Mouse (Mus musculus) embryonic facial prominence, embryonic 15.5 days (tissue): ENCODE results near the gene Man1c1. TPM values are rescaled to one million over a fixed set of nuclear protein-coding genes. Genes with fewer than 3 reads are reported as not detected.

Experiments used
- ATAC-seq: fragments of 200-750 bp; cut with Nextera tagmentation; 2 replicates; pipeline ENCODE4 v1.8.0; 2017; ENCODE audit warnings: low read depth, moderate TSS enrichment; ENCODE audit not compliant: insufficient number of reproducible peaks, low FRiP score, low TSS enrichment
- H3K27ac ChIP-seq: fragments of 300-500 bp; sonication (generic); replicated peaks from 2 replicates; pipeline ENCODE4 v1.5.1; 2015; ENCODE audit warnings: mild to moderate bottlenecking, inconsistent platforms
- H3K27me3 ChIP-seq: fragments of 300-500 bp; sonication (generic); 2 replicates; pipeline ENCODE4 v1.6.1; 2015; ENCODE audit warnings: inconsistent platforms
- H3K36me3 ChIP-seq: fragments of 300-500 bp; sonication (generic); 2 replicates; pipeline ENCODE4 v1.6.1; 2015; ENCODE audit warnings: mild to moderate bottlenecking, inconsistent platforms
- H3K4me1 ChIP-seq: fragments of 300-500 bp; sonication (generic); 2 replicates; pipeline ENCODE4 v1.6.1; 2015; ENCODE audit warnings: inconsistent platforms
- H3K4me2 ChIP-seq: fragments of 300-500 bp; sonication (generic); replicated peaks from 2 replicates; pipeline ENCODE4 v1.6.1; 2015; ENCODE audit warnings: mild to moderate bottlenecking, inconsistent platforms
- H3K4me3 ChIP-seq: fragments of 300-500 bp; sonication (generic); replicated peaks from 2 replicates; pipeline ENCODE4 v1.5.1; 2015; ENCODE audit warnings: mild to moderate bottlenecking, inconsistent platforms
- H3K9ac ChIP-seq: fragments of 300-500 bp; sonication (generic); 2 replicates; pipeline ENCODE4 v1.6.1; 2015; ENCODE audit warnings: inconsistent platforms
- H3K9me3 ChIP-seq: fragments of 300-500 bp; sonication (generic); replicated peaks from 2 replicates; pipeline ENCODE4 v1.6.1; 2016; ENCODE audit warnings: inconsistent platforms
- WGBS: fragments of 180-500 bp; shearing (Covaris S2); methylation state at CpG from one replicate; pipeline ENCODE4 v1.1.7; 2015; 5-methylcytosine and 5-hydroxymethylcytosine counted together
- polyA plus RNA-seq: library from polyadenylated mRNA; unstranded; fragments of >200 nt; fragmentation: Nextera tagmentation; extraction: Ambion mirVana; gene quantifications from 2 replicates; pipeline ENCODE4 v1.2.1, GENCODE M21; 2015

Man1c1 gene
- polyA plus RNA-seq, 1 experiment from 2014 or later: 5.6 TPM

DNA sequence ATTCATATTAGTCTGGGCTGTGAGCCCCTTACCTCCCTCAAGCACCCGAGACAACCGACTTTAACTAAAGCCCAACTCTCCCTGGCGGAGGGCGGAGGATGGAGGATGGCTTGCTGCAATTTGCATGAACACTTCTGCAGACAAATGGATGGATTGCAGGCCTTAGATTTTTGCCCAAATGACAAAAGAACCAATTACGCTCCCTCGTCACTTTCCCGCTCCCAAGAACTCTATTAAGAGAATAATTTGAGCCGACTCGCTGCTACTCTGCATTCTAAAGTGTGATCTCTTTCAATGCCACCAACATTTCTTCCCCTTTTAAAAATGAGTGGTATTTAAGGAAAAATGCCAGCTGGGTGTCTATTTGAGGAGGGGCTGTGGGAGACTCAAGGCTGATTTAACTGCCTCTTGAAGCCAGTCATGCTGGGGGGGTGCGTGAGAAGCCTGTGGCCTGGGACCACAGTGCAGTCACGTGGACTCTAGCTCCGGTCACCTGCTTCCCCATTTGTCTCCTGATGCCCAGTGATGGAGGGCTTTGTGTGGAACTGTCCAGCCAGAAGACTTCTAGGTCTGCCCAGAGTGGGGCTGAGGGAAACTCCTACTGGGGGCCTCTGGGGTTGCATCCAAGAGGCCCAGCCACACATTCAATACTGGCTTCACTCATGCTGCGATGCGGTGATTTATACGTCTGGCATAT is 88.0 kb downstream of the Man1c1 start:
- no peaks in the 10 kb centered on the region for H3K9me3 ChIP-seq
- no peak overlapping the region for H3K27ac ChIP-seq
- no peak overlapping the region for H3K9ac ChIP-seq
- no peaks in the 10 kb centered on the region for H3K27me3 ChIP-seq
- no peak overlapping the region for H3K4me3 ChIP-seq
- H3K36me3 ChIP-seq: no peaks in the 10 kb centered on the region
- WGBS: 81% methylated on average over 15 of the region's 15 CpGs
- no peak for ATAC-seq
- peaks cover 16% of the 10 kb centered on the region for H3K4me1 ChIP-seq
- no peak overlapping the region for H3K4me2 ChIP-seq

DNA sequence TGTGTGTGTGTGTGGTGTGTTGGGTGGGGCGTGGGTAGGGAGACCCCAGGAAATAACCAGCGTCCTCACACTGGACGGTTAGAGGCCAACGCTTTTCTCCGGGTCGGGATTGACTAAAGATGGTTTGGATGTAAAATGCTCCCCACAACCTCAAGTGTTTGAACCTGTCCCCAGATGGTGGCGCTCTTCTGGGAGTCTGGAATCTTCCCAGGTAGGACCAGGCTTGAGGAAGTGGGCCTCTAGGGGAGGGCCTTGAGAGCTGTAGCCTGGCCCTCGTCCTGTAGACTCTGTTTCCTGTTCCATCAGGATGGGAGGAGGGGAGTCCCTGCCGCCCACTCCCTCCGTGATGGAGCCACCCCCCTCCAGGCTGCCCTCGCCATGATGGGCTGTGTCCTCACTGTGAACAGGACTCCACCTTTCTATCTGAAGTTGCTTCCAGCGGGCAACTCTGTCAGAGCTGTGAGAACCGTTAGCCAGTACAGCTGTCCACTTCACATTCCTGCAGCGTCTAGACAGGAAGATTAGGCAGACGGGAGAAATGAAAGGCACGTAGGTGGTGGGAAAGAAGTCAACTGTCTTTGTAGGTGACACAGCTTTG is 91.9 kb downstream of the Man1c1 start:
- no peak overlapping the region for H3K4me2 ChIP-seq

DNA sequence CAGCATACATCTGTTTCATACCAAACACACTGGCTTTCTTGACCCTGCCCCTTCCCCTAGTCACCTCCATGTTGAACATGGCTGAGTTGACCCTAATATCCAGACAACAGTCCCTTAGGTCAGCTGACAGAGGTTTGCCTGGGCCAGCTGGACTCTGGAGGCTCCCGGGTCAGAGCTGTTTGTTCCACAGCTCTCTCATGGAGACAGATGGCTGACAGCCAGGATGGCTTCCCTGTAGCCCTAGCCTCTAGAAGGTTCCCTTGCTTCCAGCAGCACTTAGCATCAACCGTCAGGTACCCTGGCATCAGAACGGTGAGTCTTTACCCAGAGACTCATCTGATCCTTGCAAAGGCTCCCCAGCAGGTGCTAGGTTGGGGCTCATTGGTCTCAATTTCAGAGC is 93.5 kb downstream of the Man1c1 start:
- no peak overlapping the region for H3K4me2 ChIP-seq
- H3K36me3 ChIP-seq: no peaks in the 10 kb centered on the region
- WGBS: 79% methylated on average over 3 of the region's 3 CpGs
- H3K9me3 ChIP-seq: no peaks in the 10 kb centered on the region
- peaks cover 10% of the 10 kb centered on the region for H3K4me1 ChIP-seq
- no peak overlapping the region for H3K27ac ChIP-seq
- ATAC-seq: no peak
- no peak overlapping the region for H3K9ac ChIP-seq
- H3K27me3 ChIP-seq: no peaks in the 10 kb centered on the region
- H3K4me3 ChIP-seq: no peak overlapping the region

More for the DNA sequence above, 91.9 kb downstream of the Man1c1 start:
- WGBS: 56% methylated on average over 16 of the region's 16 CpGs
- no peaks in the 10 kb centered on the region for H3K36me3 ChIP-seq
- no peak overlapping the region for H3K27ac ChIP-seq
- H3K4me3 ChIP-seq: no peak overlapping the region
- H3K9me3 ChIP-seq: no peaks in the 10 kb centered on the region
- ATAC-seq: no peak; the same call in 1 of the 2 replicates
- H3K4me1 ChIP-seq: peaks cover 10% of the 10 kb centered on the region
- H3K27me3 ChIP-seq: no peaks in the 10 kb centered on the region
- no peak overlapping the region for H3K9ac ChIP-seq

DNA sequence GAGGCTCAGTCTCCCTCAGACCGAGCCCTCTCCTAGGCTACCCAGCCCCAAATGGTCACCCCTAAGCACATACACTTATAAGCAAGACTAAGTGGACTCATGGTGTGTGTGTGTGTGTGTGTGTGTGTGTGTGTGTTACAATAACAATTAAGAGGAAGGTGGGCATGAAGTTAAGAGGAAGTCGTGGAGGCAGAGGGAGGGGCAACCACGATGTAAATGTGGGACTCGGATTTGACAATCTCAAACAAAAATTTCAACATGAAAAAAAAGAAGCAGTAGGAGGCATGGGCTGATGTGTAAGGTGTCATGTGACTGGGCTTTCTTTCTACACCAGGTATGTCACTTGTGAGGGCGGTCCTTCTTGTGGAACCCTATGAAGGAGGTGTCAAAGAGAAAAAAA is 96.4 kb downstream of the Man1c1 start:
- no peaks in the 10 kb centered on the region for H3K27me3 ChIP-seq
- WGBS: 83% methylated on average over 5 of the region's 5 CpGs
- no peaks in the 10 kb centered on the region for H3K9me3 ChIP-seq
- ATAC-seq: no peak
- no peak overlapping the region for H3K4me2 ChIP-seq
- peaks cover 33% of the 10 kb centered on the region for H3K4me1 ChIP-seq
- no peak overlapping the region for H3K27ac ChIP-seq
- H3K9ac ChIP-seq: no peak overlapping the region
- H3K4me3 ChIP-seq: no peak overlapping the region
- no peaks in the 10 kb centered on the region for H3K36me3 ChIP-seq

DNA sequence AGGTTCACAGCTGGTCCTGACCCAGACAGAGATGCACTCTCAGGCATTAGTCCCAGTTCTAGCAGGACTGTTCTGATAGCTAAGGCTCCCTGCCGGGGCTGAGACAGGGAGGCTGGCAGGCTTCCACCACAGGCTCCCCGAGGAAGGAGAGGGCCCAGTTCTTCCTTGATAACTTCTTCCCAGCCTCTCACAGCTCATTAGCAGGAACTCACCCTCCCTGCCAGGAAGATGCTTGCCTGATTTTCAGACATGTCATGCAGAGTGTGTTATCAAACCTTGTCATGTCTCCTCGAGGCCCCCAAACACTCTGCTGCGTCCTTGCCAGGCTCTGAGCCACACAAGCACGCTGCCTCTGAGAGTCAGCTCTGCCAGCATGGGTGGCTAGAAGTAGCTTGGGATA is 98.0 kb downstream of the Man1c1 start:
- H3K4me3 ChIP-seq: no peak overlapping the region
- no peak overlapping the region for H3K27ac ChIP-seq
- H3K36me3 ChIP-seq: no peaks in the 10 kb centered on the region
- no peaks in the 10 kb centered on the region for H3K27me3 ChIP-seq
- no peaks in the 10 kb centered on the region for H3K9me3 ChIP-seq
- 42% methylated on average over 5 of the region's 5 CpGs for WGBS
- no peak overlapping the region for H3K9ac ChIP-seq
- peaks cover 38% of the 10 kb centered on the region for H3K4me1 ChIP-seq
- no peak overlapping the region for H3K4me2 ChIP-seq
- no peak for ATAC-seq

DNA sequence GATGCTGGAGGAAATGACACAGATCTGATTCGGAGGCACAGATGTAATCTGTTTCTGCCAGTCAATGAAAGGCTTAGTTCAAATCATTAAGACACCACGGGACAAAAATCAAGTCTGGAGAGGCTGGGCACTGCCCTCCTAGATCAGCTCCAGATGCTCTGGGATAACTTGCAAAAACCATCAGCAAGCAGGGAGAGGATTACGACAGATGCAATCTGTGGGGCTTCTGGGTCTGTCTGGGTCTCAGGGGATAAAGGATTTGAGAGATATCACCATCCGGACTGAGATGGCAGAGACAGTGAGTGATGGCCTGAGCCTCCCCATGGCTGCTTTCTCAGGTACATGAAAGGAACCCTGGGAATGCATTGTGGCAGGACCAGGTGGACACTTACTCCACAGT is 99.6 kb downstream of the Man1c1 start:
- Histone ChIP-seq H3K27me3 (no peaks in the 10 kb centered on the region), H3K36me3 (no peaks in the 10 kb centered on the region), H3K9ac (no peak overlapping the region), H3K4me1 (peaks cover 40% of the 10 kb centered on the region), H3K9me3 (no peaks in the 10 kb centered on the region), H3K4me2 (no peak overlapping the region), H3K4me3 (no peak overlapping the region), H3K27ac (no peak overlapping the region)
- no peak for ATAC-seq
- 19% methylated on average over 4 of the region's 4 CpGs for WGBS

DNA sequence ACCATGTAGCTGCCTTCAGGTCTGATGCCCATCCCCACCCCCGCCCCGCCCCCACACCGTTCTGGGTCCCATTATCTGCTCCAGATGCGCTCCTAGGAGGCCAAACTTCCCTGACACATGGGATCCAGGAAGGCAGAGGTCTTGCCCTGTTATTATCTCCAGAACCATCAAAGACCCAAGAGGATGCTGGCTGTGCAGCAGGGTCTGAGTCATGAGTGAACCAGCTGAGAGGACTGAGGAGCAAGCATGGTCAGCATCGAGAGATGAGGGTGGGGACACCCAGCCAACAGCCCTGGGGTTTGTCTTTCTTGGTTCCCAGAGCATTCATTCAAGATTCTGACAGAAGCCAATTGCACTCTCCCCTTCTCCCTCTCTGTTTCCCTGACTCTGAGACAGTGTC is 100.5 kb downstream of the Man1c1 start:
- WGBS: 21% methylated on average over 5 of the region's 5 CpGs
- Histone ChIP-seq H3K9ac (no peak overlapping the region), H3K4me3 (no peak overlapping the region), H3K27ac (no peak overlapping the region), H3K27me3 (no peaks in the 10 kb centered on the region), H3K36me3 (no peaks in the 10 kb centered on the region), H3K9me3 (no peaks in the 10 kb centered on the region), H3K4me1 (peaks cover 40% of the 10 kb centered on the region), H3K4me2 (no peak overlapping the region)
- ATAC-seq: no peak

DNA sequence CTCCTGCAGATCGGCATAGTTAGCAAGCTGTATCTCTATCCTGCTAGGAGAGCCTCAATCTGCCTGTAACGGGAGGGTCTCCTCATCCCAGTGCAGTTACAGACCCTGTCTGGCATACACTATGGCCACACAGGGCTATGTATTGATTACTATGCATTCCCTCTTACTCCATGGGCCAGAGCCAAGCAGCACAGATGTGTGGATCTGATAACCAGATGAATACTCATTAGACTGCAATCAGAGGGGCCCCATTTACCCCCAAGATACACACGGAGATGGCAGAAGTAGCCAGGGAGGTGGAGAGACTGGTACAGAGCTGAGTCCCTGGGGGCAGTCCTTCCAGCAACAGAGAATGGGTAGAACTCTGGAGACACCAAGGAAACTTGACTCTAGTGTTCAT is 101.5 kb downstream of the Man1c1 start:
- no peak overlapping the region for H3K9ac ChIP-seq
- no peak overlapping the region for H3K4me2 ChIP-seq
- WGBS: 48% methylated on average over 3 of the region's 3 CpGs
- no peak for ATAC-seq
- no peak overlapping the region for H3K4me3 ChIP-seq
- peaks cover 40% of the 10 kb centered on the region for H3K4me1 ChIP-seq
- no peaks in the 10 kb centered on the region for H3K36me3 ChIP-seq
- H3K27me3 ChIP-seq: no peaks in the 10 kb centered on the region
- H3K9me3 ChIP-seq: no peaks in the 10 kb centered on the region
- H3K27ac ChIP-seq: no peak overlapping the region

DNA sequence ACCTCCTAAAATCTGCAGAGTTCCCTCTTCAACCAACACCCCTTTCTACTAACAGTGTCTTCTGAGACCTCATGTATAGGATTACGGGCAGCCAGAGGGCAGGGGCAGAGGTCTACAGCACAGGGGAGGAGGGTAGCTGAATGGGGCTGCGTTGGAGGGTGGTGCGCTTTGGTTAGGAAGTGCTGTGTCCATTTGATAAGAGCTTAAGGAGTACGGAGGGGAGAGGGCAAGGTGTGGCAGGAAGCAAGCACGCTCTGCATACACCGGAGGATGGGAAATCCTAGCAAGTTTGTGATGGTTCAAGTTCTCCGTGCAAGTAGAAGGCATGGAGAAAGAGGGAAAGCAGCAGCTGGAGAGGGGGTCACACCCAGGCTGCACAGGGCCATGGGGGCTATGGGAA is 102.1 kb downstream of the Man1c1 start:
- H3K36me3 ChIP-seq: no peaks in the 10 kb centered on the region
- H3K9ac ChIP-seq: no peak overlapping the region
- H3K4me3 ChIP-seq: no peak overlapping the region
- 49% methylated on average over 7 of the region's 7 CpGs for WGBS
- H3K4me2 ChIP-seq: no peak overlapping the region
- no peaks in the 10 kb centered on the region for H3K27me3 ChIP-seq
- no peak overlapping the region for H3K27ac ChIP-seq
- ATAC-seq: no peak
- H3K4me1 ChIP-seq: peaks cover 45% of the 10 kb centered on the region
- H3K9me3 ChIP-seq: no peaks in the 10 kb centered on the region

DNA sequence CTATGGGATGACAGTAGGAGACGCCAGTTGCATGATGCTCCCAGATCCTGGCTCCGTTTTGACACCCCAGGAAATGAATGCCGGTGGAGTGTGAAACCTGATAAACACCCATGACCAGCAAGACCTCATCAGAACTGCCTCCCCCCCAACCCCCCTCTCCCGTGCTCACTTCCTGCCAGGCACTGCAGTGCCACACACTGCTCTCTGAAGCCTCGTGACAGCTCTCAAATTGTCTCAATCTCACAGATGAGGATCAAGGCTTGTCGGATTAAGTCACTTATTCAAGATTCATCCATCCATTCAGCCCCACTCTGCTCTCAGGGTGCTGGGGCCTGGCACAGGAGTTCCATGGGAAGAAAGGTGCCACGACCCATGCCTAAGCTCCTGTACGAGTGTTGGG is 102.7 kb downstream of the Man1c1 start:
- no peaks in the 10 kb centered on the region for H3K27me3 ChIP-seq
- no peak overlapping the region for H3K4me2 ChIP-seq
- no peak overlapping the region for H3K9ac ChIP-seq
- H3K4me1 ChIP-seq: peaks cover 49% of the 10 kb centered on the region
- no peak overlapping the region for H3K4me3 ChIP-seq
- no peaks in the 10 kb centered on the region for H3K9me3 ChIP-seq
- ATAC-seq: no peak
- no peak overlapping the region for H3K27ac ChIP-seq
- 42% methylated on average over 8 of the region's 8 CpGs for WGBS
- H3K36me3 ChIP-seq: no peaks in the 10 kb centered on the region

DNA sequence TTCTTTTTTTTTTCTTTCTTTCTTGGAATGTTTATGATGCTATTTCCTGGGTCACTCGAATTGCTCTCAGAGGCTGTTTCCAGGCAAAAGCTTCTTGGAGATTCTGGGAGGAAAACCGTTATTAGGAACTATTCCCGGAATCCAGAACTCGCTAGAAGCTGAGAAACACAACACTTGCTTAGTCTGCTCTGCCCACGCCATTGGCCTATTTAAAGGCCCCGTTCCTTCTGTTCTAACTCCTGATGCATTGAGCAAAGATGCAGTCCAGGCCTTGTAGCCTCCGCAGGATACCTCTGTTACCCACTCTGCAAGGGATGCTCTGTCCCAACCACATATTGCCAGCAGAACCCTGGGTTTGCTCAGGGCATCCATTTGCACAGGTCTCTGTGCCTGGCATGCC is 103.3 kb downstream of the Man1c1 start:
- H3K4me2 ChIP-seq: no peak overlapping the region
- no peak for ATAC-seq
- no peak overlapping the region for H3K4me3 ChIP-seq
- no peaks in the 10 kb centered on the region for H3K9me3 ChIP-seq
- H3K27ac ChIP-seq: no peak overlapping the region
- 71% methylated on average over 7 of the region's 7 CpGs for WGBS
- H3K27me3 ChIP-seq: no peaks in the 10 kb centered on the region
- H3K9ac ChIP-seq: no peak overlapping the region
- H3K36me3 ChIP-seq: no peaks in the 10 kb centered on the region
- H3K4me1 ChIP-seq: peaks cover 49% of the 10 kb centered on the region

DNA sequence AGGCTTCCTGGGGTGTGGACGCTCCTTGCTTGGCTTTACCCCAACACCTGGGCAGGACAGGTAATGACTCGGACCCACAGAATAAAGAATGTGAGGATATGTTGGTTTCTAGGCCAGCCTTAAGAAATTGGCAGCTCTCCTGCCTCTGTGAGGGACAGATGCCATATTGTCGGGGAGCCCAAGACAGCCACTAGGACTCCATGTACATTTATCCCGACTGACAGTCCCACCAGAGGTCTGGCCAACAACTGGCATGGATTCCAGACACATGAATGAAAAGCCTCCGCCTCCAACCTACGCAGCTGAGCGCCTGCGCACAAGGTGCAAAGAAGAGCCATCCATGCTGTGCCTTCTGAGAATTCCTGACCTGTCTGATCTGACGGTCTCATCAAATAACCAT is 104.0 kb downstream of the Man1c1 start:
- no peaks in the 10 kb centered on the region for H3K36me3 ChIP-seq
- 81% methylated on average over 9 of the region's 9 CpGs for WGBS
- H3K4me2 ChIP-seq: no peak overlapping the region
- no peaks in the 10 kb centered on the region for H3K9me3 ChIP-seq
- ATAC-seq: no peak
- H3K9ac ChIP-seq: no peak overlapping the region
- no peak overlapping the region for H3K4me3 ChIP-seq
- peaks cover 49% of the 10 kb centered on the region for H3K4me1 ChIP-seq
- H3K27me3 ChIP-seq: no peaks in the 10 kb centered on the region
- H3K27ac ChIP-seq: no peak overlapping the region
